Mouse (Mus musculus) hindbrain, embryonic 14.5 days (tissue): ENCODE measurements around the gene 1700030J22Rik. TPM values are rescaled to one million over a fixed set of nuclear protein-coding genes. Genes with fewer than 3 reads are reported as not detected.

Source experiments
- ATAC-seq: fragments of 200-750 bp; cut with Nextera tagmentation; 2 replicates; pipeline ENCODE4 v1.8.0; 2017; ENCODE audit warnings: moderate number of reproducible peaks, mild to moderate bottlenecking, moderate TSS enrichment, moderate library complexity; ENCODE audit not compliant: low FRiP score
- DNase-seq: peaks from one replicate; pipeline ENCODE4 v3.0.0-alpha.2; 2015; ENCODE audit warnings: low spot score
- H3K27ac ChIP-seq: fragments of 300-500 bp; sonication (generic); 2 replicates; pipeline ENCODE4 v1.5.1; 2014; ENCODE audit warnings: mild to moderate bottlenecking, moderate library complexity
- H3K27me3 ChIP-seq: fragments of 300-500 bp; sonication (generic); 2 replicates; pipeline ENCODE4 v1.6.1; 2014; ENCODE audit warnings: mild to moderate bottlenecking, low read length, mixed read lengths; ENCODE audit not compliant: control insufficient read depth, insufficient read depth
- H3K36me3 ChIP-seq: fragments of 300-500 bp; sonication (generic); replicated peaks from 2 replicates; pipeline ENCODE4 v1.6.1; 2014; ENCODE audit not compliant: control insufficient read depth, insufficient read depth
- H3K4me1 ChIP-seq: fragments of 300-500 bp; sonication (generic); replicated peaks from 2 replicates; pipeline ENCODE4 v1.6.1; 2014; ENCODE audit warnings: antibody characterized with exemption, low read length, mixed read lengths; ENCODE audit not compliant: control insufficient read depth, insufficient read depth
- H3K4me2 ChIP-seq: fragments of 300-500 bp; sonication (generic); replicated peaks from 2 replicates; pipeline ENCODE4 v1.6.1; 2014; ENCODE audit warnings: mild to moderate bottlenecking, moderate library complexity
- H3K4me3 ChIP-seq: fragments of 300-500 bp; sonication (generic); replicated peaks from 2 replicates; pipeline ENCODE4 v1.5.1; 2014; ENCODE audit warnings: mild to moderate bottlenecking, low read length
- H3K9ac ChIP-seq: fragments of 300-500 bp; sonication (generic); 2 replicates; pipeline ENCODE4 v1.6.1; 2014
- H3K9me3 ChIP-seq: fragments of 300-500 bp; sonication (generic); 2 replicates; pipeline ENCODE4 v1.6.1; 2016; ENCODE audit warnings: low read length; ENCODE audit not compliant: control insufficient read depth
- WGBS: fragments of 180-500 bp; shearing (Covaris S2); extraction: QIAGEN DNeasy Blood & Tissue Kit; methylation state at CpG from one replicate; pipeline ENCODE4 v1.1.7; 2014; 5-methylcytosine and 5-hydroxymethylcytosine counted together
- polyA plus RNA-seq: library from polyadenylated mRNA; unstranded; fragments of >200 nt; fragmentation: Nextera tagmentation; extraction: Ambion mirVana; gene quantifications from 2 replicates; pipeline ENCODE4 v1.2.1, GENCODE M21; 2014

1700030J22Rik gene
- polyA plus RNA-seq: 5.5 and 6.1 TPM in 2 replicates

DNA sequence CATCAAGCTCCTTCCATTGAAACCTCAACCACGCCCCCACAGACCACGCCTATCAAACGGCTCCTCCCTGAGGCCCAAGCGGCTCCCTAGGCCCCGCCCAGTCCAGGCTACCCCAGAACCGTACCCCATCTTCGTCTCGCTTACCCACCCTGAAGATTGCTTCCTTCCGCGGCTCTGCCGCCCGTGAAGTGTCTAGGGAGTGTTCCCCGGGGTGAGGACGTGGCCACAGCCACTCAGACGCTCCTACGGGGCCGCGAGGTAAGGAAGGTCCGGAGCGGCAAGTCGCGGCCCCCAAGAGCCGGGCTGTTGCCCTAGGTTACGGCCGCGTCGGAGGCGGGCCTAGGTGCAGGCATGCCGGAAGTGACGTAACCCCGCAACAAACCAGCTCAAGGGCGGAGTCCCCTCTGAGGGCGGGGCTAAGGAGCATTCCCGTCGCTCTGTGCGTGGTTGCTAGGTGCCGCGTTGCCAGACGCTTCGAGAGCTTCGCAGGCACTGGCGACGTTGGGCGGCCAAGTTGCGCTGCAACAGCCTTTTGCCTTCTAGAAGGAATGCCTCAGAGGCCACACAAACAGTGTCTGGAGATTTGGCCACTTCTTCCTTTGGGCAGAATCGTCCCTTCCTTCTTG lies at the start of gene 1700030J22Rik:
Gene 1700030J22Rik, minus strand, starts transcription at position 329 of the 626 bp plus-strand sequence.
- Histone ChIP-seq H3K4me1 (peaks cover 3% of the 10 kb centered on the region; the same call in 1 of the 2 replicates), H3K9ac (peak within 1 kb of the TSS; percentile 53), H3K4me2 (peak within 1 kb of the TSS; percentile 68), H3K27ac (no peak within 1 kb of the TSS; the same call in 1 of the 2 replicates), H3K4me3 (peak within 1 kb of the TSS; percentile 57), H3K27me3 (no peaks in the 10 kb centered on the region), H3K36me3 (peaks cover 12% of the 10 kb centered on the region; the same call in 1 of the 2 replicates), H3K9me3 (no peaks in the 10 kb centered on the region)
- WGBS: under 1% methylated on average over 46 of the region's 46 CpGs
- ATAC-seq (peak; percentile 98), DNase-seq (peak; percentile 99)

DNA sequence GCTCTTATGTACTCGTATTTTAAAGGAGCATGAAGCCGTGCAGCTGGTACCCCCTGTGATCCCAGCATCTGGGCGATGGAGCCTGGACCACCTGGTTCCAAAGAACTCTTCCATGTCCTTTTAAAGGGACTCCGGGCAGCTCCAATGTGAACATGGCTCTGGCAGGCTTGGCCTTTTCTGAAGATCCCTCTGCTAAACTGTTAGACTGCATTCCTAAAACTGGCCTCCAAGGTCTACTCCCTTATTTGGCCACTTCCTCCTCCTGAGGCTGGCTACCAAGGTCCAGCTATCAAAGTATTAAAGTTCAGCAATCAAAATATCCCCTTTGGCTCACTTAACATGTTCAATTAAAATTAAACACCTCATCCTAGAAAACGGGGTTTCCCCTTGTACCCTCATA lies 48.8 kb upstream of the 1700030J22Rik start:
- ATAC-seq (no peak), DNase-seq (no peak)
- no peaks in the 10 kb centered on the region for H3K36me3 ChIP-seq
- H3K4me3 ChIP-seq: no peak overlapping the region
- 91% methylated on average over 5 of the region's 5 CpGs for WGBS
- no peak overlapping the region for H3K9ac ChIP-seq
- no peaks in the 10 kb centered on the region for H3K27me3 ChIP-seq
- H3K9me3 ChIP-seq: no peaks in the 10 kb centered on the region
- H3K4me1 ChIP-seq: no peaks in the 10 kb centered on the region
- H3K4me2 ChIP-seq: no peak overlapping the region
- no peak overlapping the region for H3K27ac ChIP-seq

DNA sequence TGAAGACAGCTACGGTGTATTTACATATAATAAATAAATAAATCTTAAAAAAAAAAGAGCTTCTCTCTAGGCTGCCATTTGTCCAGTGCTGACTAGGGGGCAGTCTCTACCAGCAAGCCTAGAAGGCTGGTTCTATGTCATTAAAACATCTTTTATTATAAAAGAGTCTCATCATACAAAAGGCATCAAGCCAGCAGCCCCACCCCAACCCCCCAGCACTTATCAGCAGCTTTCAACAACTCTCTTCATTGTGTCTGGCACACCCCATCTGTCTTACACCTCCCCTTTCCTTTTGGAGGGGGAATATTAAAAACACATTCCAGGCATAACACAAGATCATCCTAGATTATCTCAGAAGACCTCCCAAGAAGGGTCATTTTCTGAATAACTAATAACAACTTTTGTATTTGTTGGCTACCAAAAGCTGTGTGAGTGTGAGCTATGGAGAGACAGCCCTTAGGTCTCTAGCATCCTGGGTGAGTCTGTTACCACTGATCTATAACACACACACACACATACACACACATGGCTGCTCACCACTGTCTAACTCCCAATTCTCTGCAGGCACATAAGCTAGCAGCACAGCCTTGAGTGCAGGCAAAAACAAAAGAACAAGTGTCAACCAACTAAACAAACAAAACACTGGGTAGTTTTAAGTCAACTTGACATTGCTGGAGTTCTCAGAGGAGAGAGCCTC lies 43.7 kb upstream of the 1700030J22Rik start:
- Histone ChIP-seq H3K27me3 (no peaks in the 10 kb centered on the region), H3K4me3 (no peak overlapping the region), H3K27ac (no peak overlapping the region), H3K4me1 (no peaks in the 10 kb centered on the region), H3K9ac (no peak overlapping the region), H3K9me3 (no peaks in the 10 kb centered on the region), H3K4me2 (no peak overlapping the region), H3K36me3 (no peaks in the 10 kb centered on the region)
- WGBS: 77% methylated on average over 1 of the region's 1 CpGs
- ATAC-seq (no peak), DNase-seq (no peak)

DNA sequence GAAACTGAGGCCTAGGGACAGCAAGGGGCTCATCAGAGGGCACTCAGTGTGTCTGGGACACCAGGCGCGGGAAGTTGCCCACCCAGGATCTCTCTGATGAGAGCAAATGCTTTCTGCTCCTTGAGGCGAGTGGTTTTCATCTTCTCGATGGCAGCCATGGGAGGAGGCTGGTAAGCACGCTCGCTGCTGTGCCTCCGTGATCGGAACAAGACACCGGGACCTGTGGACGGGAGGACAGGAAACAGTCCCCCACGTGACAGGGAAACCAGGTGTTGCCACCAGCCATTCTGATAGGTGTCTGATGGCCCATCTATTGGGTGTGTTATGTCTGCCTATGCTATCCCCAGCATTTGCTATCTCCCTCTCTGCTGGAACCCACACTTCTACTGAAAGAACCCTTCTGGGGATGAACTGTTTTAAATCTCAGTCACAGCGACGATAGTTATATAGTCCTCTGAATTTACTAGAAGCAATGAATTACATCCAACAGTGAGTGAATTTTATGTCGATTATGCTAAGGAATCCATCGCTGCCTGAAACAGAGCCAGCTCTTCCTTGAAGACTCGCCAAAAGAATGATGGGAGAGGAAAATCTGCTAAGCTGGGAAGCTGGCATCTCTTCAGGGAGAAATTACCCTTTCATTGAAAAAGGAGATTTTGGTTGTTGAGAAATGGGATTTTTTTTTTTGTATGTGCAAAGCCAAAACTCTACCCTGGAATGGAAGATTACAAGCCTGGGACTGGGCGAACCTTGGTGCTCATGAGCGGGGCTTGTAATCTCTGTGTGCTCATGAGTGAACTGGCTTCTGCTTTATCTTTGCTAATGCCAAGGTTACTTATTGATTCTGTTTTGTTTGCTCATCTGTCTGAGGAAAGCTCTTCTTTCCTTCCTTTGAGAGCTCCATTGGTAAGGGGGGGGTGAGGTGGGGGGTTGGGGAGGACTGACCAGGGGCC lies 40.8 kb upstream of the 1700030J22Rik start:
- H3K9ac ChIP-seq: no peak overlapping the region
- H3K27ac ChIP-seq: no peak overlapping the region
- no peak overlapping the region for H3K4me2 ChIP-seq
- WGBS: 87% methylated on average over 18 of the region's 18 CpGs
- H3K4me1 ChIP-seq: no peaks in the 10 kb centered on the region
- ATAC-seq (no peak), DNase-seq (no peak)
- H3K36me3 ChIP-seq: no peaks in the 10 kb centered on the region
- no peak overlapping the region for H3K4me3 ChIP-seq
- no peaks in the 10 kb centered on the region for H3K9me3 ChIP-seq
- H3K27me3 ChIP-seq: no peaks in the 10 kb centered on the region

DNA sequence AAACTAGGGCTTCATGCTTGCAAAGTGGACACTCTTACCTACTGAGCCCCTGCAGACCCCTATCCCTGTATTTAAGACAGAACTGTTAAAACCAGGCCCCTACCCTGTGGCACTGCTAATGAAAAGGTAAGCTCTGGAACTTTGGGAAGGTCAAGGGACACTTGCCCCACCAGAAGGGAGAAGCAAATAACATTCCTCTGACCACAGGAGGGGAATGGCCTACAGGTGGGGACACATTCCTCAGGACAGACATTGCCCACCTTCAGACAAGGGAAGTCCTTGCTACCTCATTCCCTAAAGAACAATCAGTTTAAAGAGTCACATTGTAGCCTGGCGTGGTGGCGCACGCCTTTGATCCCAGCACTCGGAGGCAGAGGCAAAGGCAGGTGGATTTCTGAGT lies 39.1 kb upstream of the 1700030J22Rik start:
- Histone ChIP-seq H3K36me3 (no peaks in the 10 kb centered on the region), H3K27me3 (no peaks in the 10 kb centered on the region), H3K4me1 (no peaks in the 10 kb centered on the region), H3K9me3 (no peaks in the 10 kb centered on the region), H3K4me2 (no peak overlapping the region), H3K9ac (no peak overlapping the region), H3K27ac (no peak overlapping the region), H3K4me3 (no peak overlapping the region)
- WGBS: 90% methylated on average over 4 of the region's 4 CpGs
- ATAC-seq (no peak), DNase-seq (no peak)

DNA sequence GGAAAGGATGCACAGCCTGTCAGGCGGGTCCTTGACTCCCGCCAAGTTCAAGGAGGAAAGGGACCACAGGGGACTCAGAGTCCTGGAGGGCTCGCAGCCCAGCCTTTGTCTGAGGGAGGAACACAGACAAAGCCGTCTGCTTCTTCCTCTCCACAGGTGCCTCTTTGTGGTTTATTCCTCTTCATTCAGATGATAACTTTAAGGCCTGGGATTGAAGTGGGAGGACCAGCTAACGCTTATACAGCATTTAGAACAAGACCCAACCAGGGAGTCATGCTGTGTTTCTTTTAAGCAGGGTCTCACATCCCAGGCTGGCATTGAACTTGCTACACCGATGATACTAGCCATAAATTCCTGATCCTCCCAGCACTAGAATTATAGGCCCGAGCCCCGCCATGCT lies 38.2 kb upstream of the 1700030J22Rik start:
- ATAC-seq: no peak
- no peaks in the 10 kb centered on the region for H3K9me3 ChIP-seq
- no peak for DNase-seq
- H3K27ac ChIP-seq: no peak overlapping the region
- 29% methylated on average over 8 of the region's 8 CpGs for WGBS
- H3K4me2 ChIP-seq: no peak overlapping the region
- no peak overlapping the region for H3K4me3 ChIP-seq
- no peaks in the 10 kb centered on the region for H3K27me3 ChIP-seq
- no peaks in the 10 kb centered on the region for H3K36me3 ChIP-seq
- H3K9ac ChIP-seq: no peak overlapping the region
- no peaks in the 10 kb centered on the region for H3K4me1 ChIP-seq

- Histone ChIP-seq H3K4me1 (no peaks in the 10 kb centered on the region), H3K36me3 (no peaks in the 10 kb centered on the region), H3K27me3 (no peaks in the 10 kb centered on the region), H3K27ac (no peak overlapping the region), H3K4me2 (no peak overlapping the region), H3K4me3 (no peak overlapping the region), H3K9ac (no peak overlapping the region), H3K9me3 (no peaks in the 10 kb centered on the region)
- 68% methylated on average over 4 of the region's 4 CpGs for WGBS
- no peak for ATAC-seq
- no peak for DNase-seq
Observed at GRCm38 (mm10) chr8:117015670-117016069, 36.9 kb upstream of the 1700030J22Rik start.

- H3K4me1 ChIP-seq: no peaks in the 10 kb centered on the region
- H3K9me3 ChIP-seq: no peaks in the 10 kb centered on the region
- H3K4me2 ChIP-seq: no peak overlapping the region
- DNase-seq: no peak
- H3K4me3 ChIP-seq: no peak overlapping the region
- no peak overlapping the region for H3K9ac ChIP-seq
- H3K27me3 ChIP-seq: no peaks in the 10 kb centered on the region
- WGBS: 89% methylated on average over 9 of the region's 9 CpGs
- no peak for ATAC-seq
- H3K27ac ChIP-seq: no peak overlapping the region
- no peaks in the 10 kb centered on the region for H3K36me3 ChIP-seq
Observed at GRCm38 (mm10) chr8:117011366-117011765, 32.6 kb upstream of the 1700030J22Rik start.
